Mouse (Mus musculus): ENCODE measurements around the gene Smim7. TPM values are rescaled to one million over a fixed set of nuclear protein-coding genes. Genes with fewer than 3 reads are reported as not detected.

Smim7 gene
- 96.8 and 100 TPM in 2 replicates for polyA plus RNA-seq (2015; fragmentation: Nextera tagmentation; extraction: Ambion mirVana)

DNA sequence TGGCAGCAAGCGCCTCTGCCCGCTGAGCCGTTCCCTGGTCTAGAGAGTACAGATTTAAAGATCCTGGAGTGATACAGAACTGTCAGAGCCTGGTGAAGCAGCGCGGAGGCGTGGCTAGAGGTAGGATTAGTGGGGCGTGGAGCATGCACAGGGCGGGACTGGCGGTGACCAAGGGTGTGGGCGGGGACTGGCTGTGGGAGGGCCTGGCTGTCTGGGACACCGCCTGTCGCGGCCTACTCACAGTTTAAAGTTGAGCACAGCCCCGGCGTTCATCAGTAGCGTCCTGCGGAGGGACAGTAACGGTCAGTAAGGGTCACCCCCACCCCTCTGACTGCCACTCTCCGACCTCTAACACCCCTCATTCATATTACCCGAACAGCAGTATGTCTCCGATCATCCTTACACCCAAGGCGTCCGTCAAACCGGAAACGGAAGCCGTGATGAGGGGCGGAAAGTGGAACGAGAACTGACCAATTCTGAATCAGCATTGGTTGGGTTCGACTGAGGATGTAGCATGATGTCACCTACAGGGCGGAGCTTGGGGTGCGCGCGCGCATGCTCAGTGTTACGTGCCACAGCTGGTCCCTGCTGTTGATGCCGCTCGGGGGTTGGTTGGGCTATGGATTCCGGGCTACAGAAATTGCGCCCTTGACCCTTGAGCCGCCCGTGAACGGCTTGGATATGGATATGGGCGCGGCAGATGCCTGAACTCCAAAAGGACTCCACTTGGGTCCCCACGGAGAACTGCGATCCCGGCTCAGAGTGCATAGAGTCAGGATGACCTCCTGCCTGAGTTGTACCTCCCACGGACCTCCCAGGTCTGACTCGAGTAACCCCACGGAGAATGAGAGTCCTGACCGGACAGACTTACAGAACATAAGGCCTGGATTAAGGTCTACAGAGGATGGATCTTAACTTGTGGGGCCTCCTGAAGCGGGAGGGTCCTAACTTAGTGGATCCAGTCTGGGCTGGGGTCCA is at the start of gene Smim7:
Gene Smim7 (minus strand): TSS at position 456 of the 978 bp plus-strand sequence.
- Histone ChIP-seq H3K27ac (ENCODE audit: low read length) (peak within 1 kb of the TSS; percentile 95), H3K36me3 (ENCODE audit: insufficient read depth, low read length) (peaks cover 15% of the 10 kb centered on the region; the same call in 1 of the 2 replicates), H3K9ac (replicated peaks; ENCODE audit: low read depth) (peak within 1 kb of the TSS; percentile 58), H3K4me3 (ENCODE audit: low read depth, low read length) (peak within 1 kb of the TSS; percentile 50), H3K4me1 (ENCODE audit: insufficient read depth, low read depth, low read length) (peaks cover 18% of the 10 kb centered on the region), H3K27me3 (replicated peaks; ENCODE audit: insufficient read depth, low read length) (no peaks in the 10 kb centered on the region), H3K4me2 (replicated peaks; ENCODE audit: low read depth, low read length) (peak within 1 kb of the TSS; percentile 87), H3K9me3 (ENCODE audit: low read length) (no peaks in the 10 kb centered on the region)
- TF ChIP-seq CTCF (IDR thresholded peaks at IDR 0.05) (0 out of 2 replicates have a peak, but pooled peaks have one; percentile 3), EP300 (IDR thresholded peaks at IDR 0.05) (peak; percentile 57; the same call in 1 of the 2 replicates)
- under 1% methylated on average over 52 of the region's 52 CpGs for WGBS
- DNase-seq (ENCODE audit: low spot score) (peak; percentile 99), ATAC-seq (peak; percentile 97)

DNA sequence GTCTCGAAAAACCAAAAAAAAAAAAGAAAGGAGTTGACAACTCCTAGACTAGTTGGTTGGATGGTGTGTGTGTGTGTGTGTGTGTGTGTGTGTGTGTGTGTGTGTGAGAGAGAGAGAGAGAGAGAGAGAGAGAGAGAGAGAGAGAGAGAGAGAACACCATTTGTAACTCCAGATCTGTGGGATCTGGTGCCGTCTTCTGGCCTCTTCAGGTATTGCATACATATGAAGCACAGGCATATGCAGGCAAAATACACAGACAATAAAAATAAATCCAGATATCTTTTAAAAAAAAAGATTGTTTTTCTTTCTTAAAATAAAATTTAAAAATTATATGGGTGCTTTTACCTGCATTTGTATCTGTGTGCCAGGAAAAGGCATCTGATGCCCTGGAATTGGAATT is 19.3 kb upstream of the Smim7 start:
- no peak overlapping the region for H3K9ac ChIP-seq (replicated peaks; ENCODE audit: low read depth)
- H3K4me3 ChIP-seq (ENCODE audit: low read depth, low read length): no peak overlapping the region
- 51% methylated on average over 2 of the region's 2 CpGs for WGBS
- no peaks in the 10 kb centered on the region for H3K36me3 ChIP-seq (ENCODE audit: insufficient read depth, low read length)
- H3K4me1 ChIP-seq (ENCODE audit: insufficient read depth, low read depth, low read length): no peaks in the 10 kb centered on the region
- H3K4me2 ChIP-seq (replicated peaks; ENCODE audit: low read depth, low read length): no peak overlapping the region
- H3K9me3 ChIP-seq (ENCODE audit: low read length): no peaks in the 10 kb centered on the region
- peak; percentile 24 for DNase-seq (ENCODE audit: low spot score)
- H3K27ac ChIP-seq (ENCODE audit: low read length): no peak overlapping the region
- ATAC-seq: no peak
- TF ChIP-seq CTCF (IDR thresholded peaks at IDR 0.05) (peak; percentile 71), EP300 (IDR thresholded peaks at IDR 0.05) (no peak)
- no peaks in the 10 kb centered on the region for H3K27me3 ChIP-seq (replicated peaks; ENCODE audit: insufficient read depth, low read length)

DNA sequence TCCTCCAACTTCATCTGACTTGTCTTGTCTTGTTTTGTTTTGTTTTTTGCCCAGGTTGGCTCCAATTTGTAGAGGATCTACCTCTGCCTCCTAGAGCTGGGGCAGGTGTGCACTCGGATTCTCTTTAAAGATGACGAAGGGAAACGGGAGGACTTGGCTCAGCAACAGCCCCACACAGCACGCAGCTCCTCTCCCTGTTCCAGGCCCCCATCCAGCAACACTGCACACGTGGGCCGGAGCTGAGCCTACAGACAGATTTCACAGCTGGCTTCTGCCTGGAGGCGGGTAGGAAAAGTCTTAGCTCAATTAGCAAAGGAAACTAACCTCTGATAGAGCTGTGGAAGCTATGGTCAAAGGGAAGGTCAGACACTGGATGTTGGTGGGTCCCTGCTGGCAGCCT is 18.4 kb upstream of the Smim7 start:
- WGBS: 72% methylated on average over 7 of the region's 7 CpGs
- no peaks in the 10 kb centered on the region for H3K27me3 ChIP-seq (replicated peaks; ENCODE audit: insufficient read depth, low read length)
- no peak; the same call in 1 of the 2 replicates for ATAC-seq
- H3K36me3 ChIP-seq (ENCODE audit: insufficient read depth, low read length): no peaks in the 10 kb centered on the region
- H3K4me2 ChIP-seq (replicated peaks; ENCODE audit: low read depth, low read length): no peak overlapping the region
- no peaks in the 10 kb centered on the region for H3K4me1 ChIP-seq (ENCODE audit: insufficient read depth, low read depth, low read length)
- H3K4me3 ChIP-seq (ENCODE audit: low read depth, low read length): no peak overlapping the region
- no peak overlapping the region for H3K27ac ChIP-seq (ENCODE audit: low read length)
- H3K9me3 ChIP-seq (ENCODE audit: low read length): no peaks in the 10 kb centered on the region
- DNase-seq (ENCODE audit: low spot score): peak; percentile 14
- TF ChIP-seq CTCF (IDR thresholded peaks at IDR 0.05) (no peak), EP300 (IDR thresholded peaks at IDR 0.05) (no peak)
- H3K9ac ChIP-seq (replicated peaks; ENCODE audit: low read depth): no peak overlapping the region

DNA sequence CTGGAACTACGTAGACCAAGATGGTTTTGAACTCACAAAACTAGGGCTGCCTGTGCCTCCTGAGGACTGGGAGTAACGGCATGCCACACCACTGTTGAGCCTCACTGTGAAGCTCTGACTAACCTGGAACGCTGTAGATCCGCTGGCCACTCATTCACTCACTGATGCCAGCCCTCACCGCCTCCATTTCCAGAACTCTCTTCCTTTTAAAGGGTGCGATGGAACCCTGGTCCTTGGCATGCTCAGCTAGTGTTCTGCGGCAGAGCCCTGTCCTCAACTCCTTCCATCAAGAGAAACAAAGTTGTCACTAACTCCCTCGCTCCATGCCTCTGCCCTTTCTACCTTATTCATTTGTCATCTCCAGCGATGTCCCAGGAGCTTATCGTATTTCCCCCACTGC is 18.0 kb upstream of the Smim7 start:
- TF ChIP-seq CTCF (IDR thresholded peaks at IDR 0.05) (no peak), EP300 (IDR thresholded peaks at IDR 0.05) (no peak)
- H3K4me1 ChIP-seq (ENCODE audit: insufficient read depth, low read depth, low read length): no peaks in the 10 kb centered on the region
- no peak overlapping the region for H3K9ac ChIP-seq (replicated peaks; ENCODE audit: low read depth)
- H3K4me2 ChIP-seq (replicated peaks; ENCODE audit: low read depth, low read length): no peak overlapping the region
- ATAC-seq: no peak
- 88% methylated on average over 10 of the region's 10 CpGs for WGBS
- H3K36me3 ChIP-seq (ENCODE audit: insufficient read depth, low read length): no peaks in the 10 kb centered on the region
- no peaks in the 10 kb centered on the region for H3K27me3 ChIP-seq (replicated peaks; ENCODE audit: insufficient read depth, low read length)
- H3K27ac ChIP-seq (ENCODE audit: low read length): no peak overlapping the region
- no peaks in the 10 kb centered on the region for H3K9me3 ChIP-seq (ENCODE audit: low read length)
- H3K4me3 ChIP-seq (ENCODE audit: low read depth, low read length): no peak overlapping the region
- no peak for DNase-seq (ENCODE audit: low spot score)

DNA sequence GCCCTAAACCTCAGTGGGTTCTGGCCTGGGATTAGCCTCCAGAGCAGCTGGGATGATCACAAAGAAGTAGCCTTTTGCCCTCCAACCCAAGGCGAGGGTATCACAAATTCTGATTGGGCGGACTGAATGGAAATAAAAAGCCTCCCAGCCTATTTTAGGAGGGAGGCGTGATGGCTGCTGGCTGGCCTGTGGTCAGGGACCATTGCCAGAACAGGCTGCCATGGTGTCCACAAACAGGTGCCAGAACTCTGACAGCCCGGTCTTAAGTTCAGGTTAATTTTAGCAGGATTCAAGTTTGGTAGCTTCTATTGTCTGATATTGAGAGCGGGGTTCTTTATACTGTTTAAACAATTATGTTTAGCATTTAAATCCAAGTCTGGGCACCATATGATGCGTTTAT is 16.9 kb upstream of the Smim7 start:
- TF ChIP-seq EP300 (IDR thresholded peaks at IDR 0.05) (no peak), CTCF (IDR thresholded peaks at IDR 0.05) (no peak)
- Histone ChIP-seq H3K27ac (ENCODE audit: low read length) (no peak overlapping the region), H3K4me1 (ENCODE audit: insufficient read depth, low read depth, low read length) (no peaks in the 10 kb centered on the region), H3K4me2 (replicated peaks; ENCODE audit: low read depth, low read length) (no peak overlapping the region), H3K4me3 (ENCODE audit: low read depth, low read length) (no peak overlapping the region), H3K36me3 (ENCODE audit: insufficient read depth, low read length) (no peaks in the 10 kb centered on the region), H3K9me3 (ENCODE audit: low read length) (no peaks in the 10 kb centered on the region), H3K27me3 (replicated peaks; ENCODE audit: insufficient read depth, low read length) (no peaks in the 10 kb centered on the region), H3K9ac (replicated peaks; ENCODE audit: low read depth) (no peak overlapping the region)
- peak; percentile 10 for DNase-seq (ENCODE audit: low spot score)
- WGBS: 56% methylated on average over 6 of the region's 6 CpGs
- peak; percentile 20; the same call in 1 of the 2 replicates for ATAC-seq

DNA sequence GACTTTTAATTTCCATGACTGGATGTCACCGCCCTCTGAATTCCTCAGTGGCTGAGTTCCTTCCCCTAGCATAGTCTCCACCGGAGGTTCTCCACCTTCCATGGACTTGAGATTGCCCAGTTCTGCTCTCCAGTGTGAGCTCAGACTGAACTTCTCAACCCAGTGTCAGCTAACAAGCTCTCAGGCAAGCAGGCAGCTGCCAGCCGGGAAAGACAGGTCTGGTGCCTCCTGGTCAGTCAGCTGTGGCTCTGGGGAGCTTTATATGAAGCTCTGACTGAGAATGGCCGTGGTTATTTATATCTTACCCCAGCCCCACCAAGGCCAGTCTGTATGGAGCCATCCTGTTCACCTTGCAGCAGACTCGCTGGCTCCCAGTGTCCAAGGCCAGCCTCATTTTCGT is 13.5 kb upstream of the Smim7 start:
- DNase-seq (ENCODE audit: low spot score): no peak
- H3K4me1 ChIP-seq (ENCODE audit: insufficient read depth, low read depth, low read length): no peaks in the 10 kb centered on the region
- no peaks in the 10 kb centered on the region for H3K27me3 ChIP-seq (replicated peaks; ENCODE audit: insufficient read depth, low read length)
- H3K4me3 ChIP-seq (ENCODE audit: low read depth, low read length): no peak overlapping the region
- TF ChIP-seq EP300 (IDR thresholded peaks at IDR 0.05) (no peak), CTCF (IDR thresholded peaks at IDR 0.05) (no peak)
- no peak for ATAC-seq
- WGBS: 64% methylated on average over 6 of the region's 6 CpGs
- H3K9me3 ChIP-seq (ENCODE audit: low read length): no peaks in the 10 kb centered on the region
- H3K36me3 ChIP-seq (ENCODE audit: insufficient read depth, low read length): no peaks in the 10 kb centered on the region
- H3K9ac ChIP-seq (replicated peaks; ENCODE audit: low read depth): no peak overlapping the region
- no peak overlapping the region for H3K27ac ChIP-seq (ENCODE audit: low read length)
- H3K4me2 ChIP-seq (replicated peaks; ENCODE audit: low read depth, low read length): no peak overlapping the region

All from lung, postnatal 0 days (tissue).